Mouse (Mus musculus): ENCODE data around the gene Oscar.

- TF ChIP-seq CTCF (IDR thresholded peaks at IDR 0.05; ENCODE audit: low read depth) (no peak), EP300 (IDR thresholded peaks at IDR 0.05; ENCODE audit: low read depth) (no peak)
Observed at GRCm38 (mm10) chr7:3644348-3644671, 28.4 kb upstream of the Oscar start.
